Comparison of ENCODE assay signal across 9 mouse cellular contexts in genomic region chr7:126537820-126538585, GRCm38 (mm10). TPM values are rescaled to one million over a fixed set of nuclear protein-coding genes. Genes with fewer than 3 reads are reported as not detected.
DNase-seq lines count a peak whose midpoint lies in the region; ATAC-seq and TF ChIP-seq lines count a peak whose summit lies in the region.
"Had no signal": no experiment of that assay in that cellular context is flagged by ENCODE, and none has a peak within 500 bp of the region (broad histone marks: within the 10 kb centered on the region; RNA-seq: fewer than 3 reads in every experiment).

No protein-coding gene starts in this region.

- no peak overlapping the region for H3K9ac ChIP-seq in limb, embryonic 11.5 days (ENCODE audit: low read length)
- no peak overlapping the region for H3K9ac ChIP-seq in liver, postnatal 0 days (replicated peaks)

- H3K27me3 ChIP-seq in limb, embryonic 11.5 days (ENCODE audit: control insufficient read depth, insufficient read depth, low read length): peaks cover 8% of the 10 kb centered on the region; the same call in 1 of the 2 replicates
- peaks cover 30% of the 10 kb centered on the region for H3K27me3 ChIP-seq in limb, embryonic 10.5 days (ENCODE audit: low read depth, poor library complexity, severe bottlenecking)
- peaks cover 10% of the 10 kb centered on the region for H3K27me3 ChIP-seq in liver, postnatal 0 days (ENCODE audit: insufficient read depth, low read length)

- H3K4me2 ChIP-seq in limb, embryonic 11.5 days (ENCODE audit: low read depth, severe bottlenecking): no peak overlapping the region
- no peak overlapping the region for H3K4me2 ChIP-seq in liver, postnatal 0 days (ENCODE audit: low read depth, low read length)

- 76% methylated on average over 5 of the region's 5 CpGs for WGBS in limb, embryonic 11.5 days
- 79% methylated on average over 5 of the region's 5 CpGs for WGBS in limb, embryonic 10.5 days
- 62% methylated on average over 5 of the region's 5 CpGs for WGBS in liver, postnatal 0 days (ENCODE audit: insufficient replicate concordance)

- H3K4me3 ChIP-seq in limb, embryonic 11.5 days (ENCODE audit: low read depth, low read length): no peak overlapping the region
- H3K4me3 ChIP-seq in limb, embryonic 10.5 days: no peak overlapping the region
- H3K4me3 ChIP-seq in liver, postnatal 0 days (ENCODE audit: low read depth, low read length): no peak overlapping the region
- H3K4me3 ChIP-seq: myocyte had no signal

- TF ChIP-seq CTCF in liver, postnatal 0 days (IDR thresholded peaks at IDR 0.05; ENCODE audit: low read depth): peak; percentile 67

- H3K9me3 ChIP-seq in limb, embryonic 11.5 days (ENCODE audit: control insufficient read depth, low read length): no peaks in the 10 kb centered on the region
- no peaks in the 10 kb centered on the region for H3K9me3 ChIP-seq in limb, embryonic 10.5 days (replicated peaks)
- no peaks in the 10 kb centered on the region for H3K9me3 ChIP-seq in liver, postnatal 0 days (ENCODE audit: low read length)

- no peak for TF ChIP-seq EP300 in liver, postnatal 0 days (IDR thresholded peaks at IDR 0.05; ENCODE audit: low read depth)

- H3K27ac ChIP-seq in limb, embryonic 11.5 days (replicated peaks; ENCODE audit: low read depth, low read length): no peak overlapping the region
- no peak overlapping the region for H3K27ac ChIP-seq in limb, embryonic 10.5 days
- H3K27ac ChIP-seq in liver, postnatal 0 days (ENCODE audit: low read depth): no peak overlapping the region

- ATAC-seq in limb, embryonic 11.5 days (ENCODE audit: insufficient number of reproducible peaks, low FRiP score, low TSS enrichment, low read depth): no peak
- no peak for ATAC-seq in liver, postnatal 0 days

- no peaks in the 10 kb centered on the region for H3K4me1 ChIP-seq in limb, embryonic 11.5 days (ENCODE audit: control insufficient read depth, insufficient read depth, low read length)
- H3K4me1 ChIP-seq in limb, embryonic 10.5 days: peaks cover 4% of the 10 kb centered on the region; the same call in 1 of the 2 replicates
- H3K4me1 ChIP-seq in liver, postnatal 0 days (ENCODE audit: insufficient read depth): peaks cover 6% of the 10 kb centered on the region

- H3K36me3 ChIP-seq in limb, embryonic 11.5 days (ENCODE audit: control insufficient read depth, insufficient read depth, low read length): no peaks in the 10 kb centered on the region
- peaks cover 7% of the 10 kb centered on the region for H3K36me3 ChIP-seq in limb, embryonic 10.5 days
- H3K36me3 ChIP-seq in liver, postnatal 0 days (replicated peaks; ENCODE audit: insufficient read depth, low read length): no peaks in the 10 kb centered on the region

- DNase-seq in cerebellum, postnatal 14 days: peak; percentile 25 to 30
- DNase-seq in cerebellum, postnatal 4 days (ENCODE audit: low spot score in 2 of 2): no peak
- DNase-seq in limb, embryonic 11.5 days (ENCODE audit: low spot score): peak; percentile 58
- no peak for DNase-seq in limb, embryonic 10.5 days (ENCODE audit: low spot score)
- DNase-seq in T-cell, adult 2 months (ENCODE audit: low spot score): peak; percentile 43
- DNase-seq in liver, postnatal 0 days: peak; percentile 27
- no peak for DNase-seq in neural tube, embryonic 10.5 days (ENCODE audit: extremely low spot score, low spot score)
- DNase-seq in right cerebral cortex, postnatal 25 days: no peak

RNA-seq across cellular contexts. Expression of gene Eif3c, which starts 28.2 kb away (rescaled TPM):
- 195 and 204 TPM in 2 replicates for polyA plus RNA-seq in limb, embryonic 11.5 days (2014; fragmentation: Nextera tagmentation; extraction: Ambion mirVana)
- polyA plus RNA-seq in limb, embryonic 10.5 days (2016; fragmentation: Nextera tagmentation; extraction: Ambion mirVana): 230 and 241 TPM in 2 replicates
- polyA plus RNA-seq in liver, postnatal 0 days (2015; fragmentation: Nextera tagmentation; extraction: Ambion mirVana): 78.4 and 90.9 TPM in 2 replicates

RNA-seq across cellular contexts. Expression of gene Atxn2l, which starts 34.8 kb away (rescaled TPM):
- 62.0 and 66.3 TPM in 2 replicates for polyA plus RNA-seq in limb, embryonic 11.5 days (2014; fragmentation: Nextera tagmentation; extraction: Ambion mirVana)
- polyA plus RNA-seq in limb, embryonic 10.5 days (2016; fragmentation: Nextera tagmentation; extraction: Ambion mirVana): 60.6 and 62.5 TPM in 2 replicates
- 12.0 and 13.6 TPM in 2 replicates for polyA plus RNA-seq in liver, postnatal 0 days (2015; fragmentation: Nextera tagmentation; extraction: Ambion mirVana)

RNA-seq across cellular contexts. Expression of gene Apobr, which starts 46.7 kb away (rescaled TPM):
- polyA plus RNA-seq in limb, embryonic 11.5 days (2014; fragmentation: Nextera tagmentation; extraction: Ambion mirVana): 0.34 and 0.61 TPM in 2 replicates
- polyA plus RNA-seq in limb, embryonic 10.5 days (2016; fragmentation: Nextera tagmentation; extraction: Ambion mirVana): 0.29 and 0.51 TPM in 2 replicates
- 3.0 and 4.0 TPM in 2 replicates for polyA plus RNA-seq in liver, postnatal 0 days (2015; fragmentation: Nextera tagmentation; extraction: Ambion mirVana)

RNA-seq across cellular contexts. Expression of gene Cln3, which starts 47.6 kb away (rescaled TPM):
- 27.9 and 33.6 TPM in 2 replicates for polyA plus RNA-seq in limb, embryonic 11.5 days (2014; fragmentation: Nextera tagmentation; extraction: Ambion mirVana)
- polyA plus RNA-seq in limb, embryonic 10.5 days (2016; fragmentation: Nextera tagmentation; extraction: Ambion mirVana): 27.0 and 27.8 TPM in 2 replicates
- 12.3 and 14.6 TPM in 2 replicates for polyA plus RNA-seq in liver, postnatal 0 days (2015; fragmentation: Nextera tagmentation; extraction: Ambion mirVana)

RNA-seq across cellular contexts. Expression of gene Tufm, which starts 50.8 kb away (rescaled TPM):
- 165 and 170 TPM in 2 replicates for polyA plus RNA-seq in limb, embryonic 11.5 days (2014; fragmentation: Nextera tagmentation; extraction: Ambion mirVana)
- polyA plus RNA-seq in limb, embryonic 10.5 days (2016; fragmentation: Nextera tagmentation; extraction: Ambion mirVana): 182 and 207 TPM in 2 replicates
- 57.6 and 57.7 TPM in 2 replicates for polyA plus RNA-seq in liver, postnatal 0 days (2015; fragmentation: Nextera tagmentation; extraction: Ambion mirVana)

Comparison
In these comparisons a context has a peak if more than half of its experiments do, and no peak if none do; other contexts are left out.
1. DNase-seq: peak in cerebellum, postnatal 14 days (2 of 2), limb, embryonic 11.5 days (single experiment), T-cell, adult 2 months (single experiment) and liver, postnatal 0 days (single experiment); none in cerebellum, postnatal 4 days (0 of 2), limb, embryonic 10.5 days (single experiment), neural tube, embryonic 10.5 days (single experiment) and right cerebral cortex, postnatal 25 days (single experiment).